Mouse (Mus musculus): ENCODE data around the gene Bglap. TPM values are rescaled to one million over a fixed set of nuclear protein-coding genes. Genes with fewer than 3 reads are reported as not detected.
"Not testable (repeated sequence)": the region's sequence is repeated elsewhere in the genome, so short reads cannot be mapped to it uniquely, and the experiment has no call there.

Gene Bglap
- total RNA-seq (2021) = 1 to 10 TPM in 1 of 2 experiments, not detected in 1; 2.7 TPM
- long read RNA-seq = 0 reads

DNA sequence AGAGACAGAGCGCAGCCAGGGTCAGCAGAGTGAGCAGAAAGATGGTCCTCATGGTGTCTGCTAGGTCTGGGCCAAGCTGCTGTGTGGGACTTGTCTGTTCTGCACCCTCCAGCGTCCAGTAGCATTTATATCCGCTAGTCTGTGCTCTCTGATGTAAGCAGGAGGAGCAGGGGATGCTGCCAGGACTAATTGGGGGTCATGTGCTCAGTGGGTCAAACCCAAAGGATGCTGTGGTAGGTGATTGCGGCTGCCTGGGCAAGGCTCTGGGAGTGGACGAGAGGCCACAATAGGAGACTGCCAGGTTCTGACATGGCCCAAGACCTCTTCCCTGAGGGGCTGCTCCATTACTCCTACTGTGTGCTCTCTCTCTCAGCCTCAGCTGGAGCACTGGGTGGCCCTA is at the start of gene Bglap:
Bglap (minus strand) TSS at position 101 of the 400 bp plus-strand sequence.
- no peak for DNase-seq (ENCODE audit: low spot score in 2 of 2)

DNA sequence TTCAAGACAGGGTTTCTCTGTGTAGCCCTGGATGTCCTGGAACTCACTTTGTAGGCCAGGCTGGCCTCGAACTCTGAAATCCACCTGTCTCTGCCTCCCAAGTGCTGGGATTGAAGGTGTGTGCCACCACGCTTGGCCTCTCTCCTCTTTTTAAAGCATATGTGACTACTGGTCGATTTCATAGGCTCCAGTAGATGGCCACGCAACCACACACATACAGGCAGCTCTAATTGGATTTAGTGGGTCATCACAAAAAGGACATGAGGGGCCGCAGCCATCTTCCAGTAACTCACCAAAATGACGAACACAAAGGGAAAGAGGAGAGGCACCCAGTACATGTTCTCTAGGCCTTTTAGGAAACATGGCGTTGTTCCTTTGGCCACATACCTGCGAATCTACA is 44.4 kb upstream of the Bglap start:
- not testable (repeated sequence) for DNase-seq (ENCODE audit: low spot score in 2 of 2)

DNA sequence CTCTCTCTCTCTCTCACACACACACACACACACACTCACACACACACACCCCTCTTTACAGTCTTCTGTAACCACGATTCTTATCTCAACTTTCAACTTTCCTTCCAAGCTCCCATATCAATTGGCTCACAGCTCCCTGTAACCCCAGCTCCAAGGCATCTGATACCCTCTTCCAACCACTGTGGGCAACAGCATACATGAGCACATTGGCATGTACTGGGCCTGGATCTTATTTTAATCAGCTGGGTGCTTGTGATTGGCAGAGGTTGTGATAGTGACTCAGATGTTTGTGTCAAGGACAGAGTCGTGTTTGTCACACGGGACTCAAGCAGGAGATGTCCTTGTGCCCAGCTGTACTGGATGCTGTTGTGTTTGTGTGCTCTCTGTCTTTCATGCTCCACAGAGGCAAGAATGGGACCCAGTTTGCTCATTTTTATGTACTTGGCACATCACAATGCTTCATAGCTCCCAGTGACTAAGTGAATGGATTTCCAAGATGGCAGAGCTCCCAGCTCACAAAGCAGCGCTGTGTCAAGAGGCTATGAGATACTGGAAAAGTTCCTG is 43.2 kb upstream of the Bglap start:
- DNase-seq (ENCODE audit: low spot score in 2 of 2) = no peak

DNA sequence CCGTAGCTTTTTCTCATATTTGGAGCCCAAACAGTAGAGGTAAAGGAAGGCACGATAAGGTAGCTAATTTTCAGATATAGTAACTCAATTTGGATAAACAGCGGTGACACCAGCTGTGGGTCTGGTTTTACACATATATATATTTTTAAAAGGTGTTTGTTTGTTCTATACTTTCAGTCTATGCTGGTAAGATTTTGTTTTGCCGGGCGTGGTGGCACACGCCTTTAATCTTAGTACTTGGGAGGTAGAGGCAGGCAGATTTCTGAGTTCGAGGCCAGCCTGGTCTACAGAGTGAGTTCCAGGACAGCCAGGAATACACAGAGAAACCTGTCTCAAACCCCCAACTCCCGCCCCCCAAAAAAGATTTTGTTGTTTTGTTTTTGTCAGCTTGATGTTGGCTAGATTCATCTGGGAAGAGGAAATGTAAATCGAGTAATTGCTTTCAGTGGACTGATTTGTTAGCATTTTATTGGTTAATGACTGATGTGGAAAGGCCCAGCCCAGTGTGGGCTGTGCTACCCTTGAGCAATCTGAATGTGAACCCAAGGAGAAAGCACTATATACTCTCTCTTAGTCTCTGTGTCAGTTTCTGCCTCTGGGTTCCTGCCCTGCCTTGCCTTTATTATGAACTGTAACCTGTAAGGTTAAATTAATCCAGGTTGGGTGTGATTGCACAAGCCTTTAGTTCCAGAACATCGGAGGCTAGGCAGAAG is 41.6 kb upstream of the Bglap start:
- no peak for DNase-seq (ENCODE audit: low spot score in 2 of 2)

DNA sequence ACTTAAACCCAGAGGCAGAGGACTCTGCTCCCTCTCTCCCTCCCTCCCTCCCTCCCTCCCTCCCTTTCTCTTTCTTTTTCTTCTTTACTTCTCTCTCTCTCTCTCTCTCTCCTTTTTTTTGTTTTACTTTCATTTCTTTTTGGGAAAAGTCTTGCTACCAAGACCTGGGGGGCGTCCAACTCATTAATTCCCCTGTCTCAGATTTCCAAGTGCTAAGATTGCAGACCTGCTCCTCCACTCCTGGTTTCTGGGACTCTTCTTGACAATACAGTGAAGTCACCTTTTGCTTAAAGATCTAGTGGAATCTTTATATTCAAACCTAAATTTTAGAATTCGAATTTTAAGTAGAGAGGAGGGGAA is 41.0 kb upstream of the Bglap start:
- DNase-seq (ENCODE audit: low spot score in 2 of 2) = no peak

DNA sequence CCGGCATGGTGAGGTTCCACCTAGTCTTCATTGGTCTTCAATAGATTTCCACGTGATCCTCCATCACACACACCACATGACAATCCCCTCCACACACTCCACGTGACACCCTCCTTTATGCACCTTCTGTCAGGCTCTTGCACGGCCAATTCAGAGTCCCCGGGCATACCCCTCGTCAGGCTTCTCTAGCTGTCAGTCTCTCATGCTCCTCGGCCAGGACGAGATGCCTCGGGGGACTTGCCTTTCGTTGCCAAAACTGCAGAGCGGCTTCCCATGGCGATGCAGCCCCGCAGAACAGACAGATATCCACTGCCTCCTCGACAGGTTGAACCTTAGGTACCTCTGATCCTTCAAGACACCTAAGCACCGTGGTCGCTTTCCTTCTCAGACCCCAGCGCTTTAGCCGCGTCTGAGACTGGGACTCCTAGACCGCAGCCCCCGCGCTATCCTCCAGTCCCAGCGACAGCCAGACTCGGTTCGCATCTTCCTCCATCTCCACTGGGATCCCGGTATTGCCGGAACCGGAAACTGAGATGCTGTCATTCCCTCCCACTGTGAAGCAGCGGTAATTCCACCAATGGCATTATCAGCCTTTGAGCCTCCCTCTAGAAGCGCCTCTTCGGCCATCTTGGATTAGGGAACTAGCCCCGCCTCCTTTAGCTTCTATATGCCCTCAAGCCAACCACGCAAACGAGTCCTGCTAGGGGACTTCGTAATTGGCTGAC is 40.5 kb upstream of the Bglap start, which contains the start of gene Slc25a44:
Slc25a44 (minus strand) TSS at position 535 of the 725 bp plus-strand sequence.
- peak; percentile 91 to 93 for DNase-seq (ENCODE audit: low spot score in 2 of 2)

DNA sequence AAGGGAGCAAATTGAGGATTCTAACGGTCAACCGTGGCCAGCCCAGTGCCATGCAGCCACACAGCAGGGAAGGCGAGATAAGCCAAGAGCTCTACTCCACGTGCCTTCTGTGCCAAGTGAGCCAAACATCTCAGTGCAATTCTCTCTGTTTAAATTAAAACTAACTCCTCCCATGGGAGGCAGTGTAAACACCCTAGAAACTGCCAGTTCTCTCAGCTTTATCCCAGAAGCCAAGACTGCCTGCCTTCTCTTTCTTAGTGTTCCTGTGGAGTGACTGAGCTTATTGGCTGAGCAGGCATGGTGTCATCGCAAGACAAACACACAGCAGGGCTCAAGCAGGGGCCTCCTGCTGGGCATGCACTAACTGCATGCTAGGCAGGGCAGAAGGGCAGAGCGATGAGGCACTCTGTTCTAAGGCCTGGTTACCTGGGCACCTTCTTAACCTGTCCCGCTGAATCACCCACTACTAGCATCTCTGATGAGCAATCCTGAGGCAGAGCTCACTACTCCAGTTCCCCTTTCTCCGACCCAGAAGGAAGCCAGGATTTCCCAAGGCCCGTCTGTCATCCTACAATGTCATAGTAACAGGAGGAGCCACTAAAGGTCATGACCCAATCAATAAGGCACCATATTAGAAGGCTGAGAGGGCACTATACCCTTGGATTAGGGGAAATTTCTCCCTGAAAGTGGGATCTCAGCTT is 37.9 kb upstream of the Bglap start:
- no peak for DNase-seq (ENCODE audit: low spot score in 2 of 2)

DNA sequence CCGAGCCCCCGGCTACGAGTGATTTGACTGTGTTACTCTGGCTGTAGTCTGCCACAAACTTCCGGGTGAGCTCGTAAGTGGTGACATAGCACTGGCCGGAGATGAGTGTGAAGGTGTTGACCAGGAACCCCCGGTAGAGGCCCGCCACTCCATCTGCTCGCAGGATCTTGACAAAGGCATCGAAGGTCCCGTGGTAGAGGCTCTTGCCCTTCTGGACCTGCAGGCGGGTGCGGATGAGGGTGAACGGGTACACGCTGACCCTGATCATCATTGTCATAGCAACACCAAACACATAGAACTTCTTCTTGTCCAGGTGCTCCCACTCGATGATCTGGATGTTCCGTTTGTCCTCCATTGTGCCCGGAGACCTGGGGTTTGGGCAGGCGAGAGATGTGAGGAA is 36.5 kb upstream of the Bglap start:
- DNase-seq (ENCODE audit: low spot score in 2 of 2) = no peak

DNA sequence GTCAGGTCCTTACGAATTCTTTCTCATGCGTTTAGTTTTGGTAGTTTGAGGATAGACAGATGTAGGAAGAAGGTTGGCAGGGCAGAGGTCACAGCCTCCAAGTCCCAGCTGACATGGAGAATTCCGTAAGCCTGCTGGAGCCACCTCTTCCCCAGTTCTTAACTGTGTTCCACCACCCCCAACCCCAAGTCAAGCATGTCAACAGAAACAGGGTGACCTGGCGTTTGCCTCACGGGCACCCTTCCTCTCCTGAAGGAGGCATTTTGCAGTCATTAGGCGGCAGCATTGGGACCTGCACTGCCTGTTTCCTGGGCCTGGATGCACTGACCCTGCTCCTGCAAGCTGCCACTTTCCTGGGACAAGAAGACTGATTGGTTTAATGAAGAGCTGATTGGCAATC is 33.8 kb upstream of the Bglap start:
- DNase-seq (ENCODE audit: low spot score in 2 of 2) = no peak

DNA sequence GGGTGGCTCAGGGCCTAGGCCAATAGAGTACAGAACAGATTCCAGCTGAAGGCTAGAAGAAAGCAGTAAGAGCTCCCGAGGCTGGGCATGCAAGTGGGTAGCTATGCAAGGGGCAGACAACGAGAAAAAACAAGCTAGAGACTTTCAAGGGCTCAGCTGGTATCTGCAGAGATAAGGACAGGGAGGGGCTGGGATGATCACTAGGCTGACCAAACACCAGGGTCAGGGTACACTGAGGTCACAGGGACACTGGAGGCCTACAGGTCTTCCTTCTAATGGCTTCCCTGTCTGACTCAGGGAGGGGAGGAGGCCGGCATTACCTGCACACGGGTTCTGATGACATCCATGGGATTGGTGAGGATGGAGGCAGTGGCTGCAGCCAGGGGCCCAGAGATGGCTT is 31.4 kb upstream of the Bglap start:
- DNase-seq (ENCODE audit: low spot score in 2 of 2) = no peak

DNA sequence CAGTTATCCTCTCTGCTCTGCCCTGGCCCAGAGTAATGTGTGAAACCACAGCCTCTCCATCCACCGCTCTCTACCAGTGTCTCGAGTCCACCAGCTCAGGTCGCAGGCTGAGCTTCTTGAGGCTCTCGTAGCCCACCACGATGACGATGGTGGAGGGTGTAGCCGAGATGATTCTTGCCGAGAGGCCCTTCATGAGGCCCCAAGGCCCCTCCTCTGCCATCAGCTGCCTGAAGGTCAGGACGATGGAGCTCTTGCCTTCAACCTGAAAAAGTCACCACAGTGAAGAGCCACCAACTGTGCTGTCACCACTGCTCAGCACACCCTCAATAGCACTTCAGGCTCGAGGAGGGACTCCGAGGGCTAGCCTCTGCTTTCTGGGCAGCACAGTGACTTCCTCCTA is 28.4 kb upstream of the Bglap start:
- DNase-seq (ENCODE audit: low spot score in 2 of 2) = no peak

DNA sequence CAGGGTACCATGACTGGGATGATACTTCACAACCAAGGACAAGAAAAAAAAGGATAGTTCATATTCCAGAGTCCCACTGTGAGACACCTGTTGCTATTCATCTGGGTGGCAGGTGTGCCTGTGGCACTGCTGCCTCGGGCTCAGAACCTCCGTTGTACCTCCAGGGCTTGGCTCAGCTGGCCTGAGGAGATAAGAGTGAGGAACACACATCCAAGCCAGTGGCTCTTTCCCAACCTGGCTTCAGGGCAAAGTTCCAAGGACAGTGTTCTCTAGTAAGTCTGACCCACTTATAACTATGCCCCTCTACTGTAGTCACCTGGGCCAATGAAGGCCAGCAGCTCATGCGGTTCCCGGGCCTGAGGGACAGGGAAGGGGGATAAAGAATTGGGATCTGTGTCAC is 27.4 kb upstream of the Bglap start:
- no peak for DNase-seq (ENCODE audit: low spot score in 2 of 2)

DNA sequence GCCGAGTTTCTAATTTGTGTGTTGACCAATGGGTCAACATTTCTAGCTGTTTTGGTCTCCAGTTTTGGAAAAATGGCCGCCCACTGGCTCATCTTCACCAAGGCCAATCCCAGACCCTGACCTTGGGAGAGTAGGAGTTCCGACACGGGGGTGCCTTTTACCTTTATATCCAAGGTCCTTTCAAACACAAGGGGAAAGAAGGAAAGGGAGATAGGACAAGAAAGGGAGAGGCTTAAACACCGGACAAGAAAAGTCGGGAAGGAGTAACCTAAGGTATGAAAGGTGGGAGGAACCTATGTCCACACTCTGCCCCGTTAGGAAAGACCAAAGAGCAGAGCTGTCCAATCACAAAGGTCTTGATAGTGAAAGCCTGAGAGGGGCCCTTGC is 26.4 kb upstream of the Bglap start:
- DNase-seq (ENCODE audit: low spot score in 2 of 2) = peak in 1 of 2 experiments; percentile 29

DNA sequence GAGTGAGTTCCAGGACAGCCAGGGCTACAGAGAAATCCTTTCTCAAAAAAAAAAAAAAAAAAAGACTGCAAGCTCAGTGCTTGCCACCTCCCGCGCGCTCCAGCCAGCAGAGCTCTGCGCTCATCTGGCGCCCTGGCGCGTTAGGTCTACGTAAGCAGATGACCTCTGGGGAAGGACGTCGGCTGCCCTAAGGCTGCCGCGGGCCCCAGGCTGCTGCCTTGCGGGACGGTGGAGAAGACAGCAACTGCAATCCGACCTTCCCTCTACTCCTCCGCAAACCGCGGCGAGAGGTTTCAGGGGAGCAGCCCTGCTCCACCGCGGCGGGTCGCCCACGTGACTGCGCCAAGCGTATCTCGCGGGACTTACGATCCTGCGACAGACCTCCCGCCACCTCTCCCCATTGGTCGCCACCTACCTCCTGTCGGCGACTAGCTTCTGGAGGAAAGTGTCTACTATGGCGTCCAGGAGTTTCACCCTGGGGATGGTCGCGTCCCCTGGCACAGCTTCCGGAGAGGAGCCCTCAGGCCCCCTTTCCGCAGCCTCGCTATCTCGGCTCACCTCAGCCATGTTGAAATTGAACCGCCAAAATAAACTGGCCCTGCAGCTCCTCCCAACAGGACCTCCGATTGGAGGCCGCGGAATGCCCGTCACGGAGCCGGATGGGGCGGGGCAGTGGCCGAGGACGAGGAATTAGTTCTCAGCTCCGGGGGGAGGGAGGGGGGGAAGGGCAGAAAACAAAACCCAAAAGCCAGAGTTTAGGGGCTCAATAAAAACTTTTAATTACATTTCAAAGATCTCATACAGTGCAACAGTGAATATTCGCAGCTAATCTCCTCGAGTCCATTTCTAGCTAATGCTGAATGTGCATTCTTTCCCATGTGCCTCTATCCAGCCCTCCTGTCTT is 25.7 kb upstream of the Bglap start, which contains the start of gene Pmf1:
Pmf1 (minus strand) TSS at position 591 of the 904 bp plus-strand sequence.
- DNase-seq (ENCODE audit: low spot score in 2 of 2) = peak; percentile 90 to 91

DNA sequence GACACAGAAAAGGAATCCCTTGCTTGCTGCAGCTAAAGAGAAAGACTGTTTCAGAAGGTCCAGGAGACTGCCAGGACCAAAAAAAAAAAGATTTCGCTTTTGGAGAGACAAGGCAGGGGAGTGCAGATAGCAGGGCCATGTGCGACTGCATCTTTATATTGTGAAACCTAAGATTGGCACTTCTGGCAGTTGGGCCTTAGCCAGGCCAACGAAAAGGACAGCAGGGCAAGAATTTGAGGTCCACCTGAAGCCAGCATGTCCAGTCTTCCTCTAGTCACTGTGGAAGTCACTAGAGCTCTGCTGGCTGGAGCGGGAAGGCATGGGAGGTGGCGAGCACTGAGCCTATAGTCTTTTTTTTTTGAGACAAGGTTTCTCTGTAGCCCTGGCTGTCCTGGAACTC is 24.7 kb upstream of the Bglap start:
- DNase-seq (ENCODE audit: low spot score in 2 of 2) = no peak

DNA sequence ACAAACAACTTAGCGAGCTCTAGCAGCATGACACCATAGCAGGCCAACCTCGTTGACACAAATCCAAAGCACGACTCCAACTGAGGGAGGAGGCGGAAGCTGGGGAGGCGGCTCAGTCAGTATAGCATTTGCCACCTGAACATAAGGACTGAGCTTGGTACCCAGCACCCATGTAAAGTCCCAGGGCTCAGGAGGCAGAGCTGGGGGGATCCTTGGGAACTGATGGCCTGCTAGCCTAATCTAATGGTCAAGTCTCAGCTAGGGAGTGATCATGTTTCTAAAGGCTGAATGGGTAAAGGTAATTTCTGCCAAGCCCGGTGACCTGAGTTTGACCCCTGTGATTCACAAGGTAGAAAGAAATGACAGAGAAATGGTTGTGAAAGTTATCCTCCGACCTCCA is 23.3 kb upstream of the Bglap start:
- no peak for DNase-seq (ENCODE audit: low spot score in 2 of 2)

DNA sequence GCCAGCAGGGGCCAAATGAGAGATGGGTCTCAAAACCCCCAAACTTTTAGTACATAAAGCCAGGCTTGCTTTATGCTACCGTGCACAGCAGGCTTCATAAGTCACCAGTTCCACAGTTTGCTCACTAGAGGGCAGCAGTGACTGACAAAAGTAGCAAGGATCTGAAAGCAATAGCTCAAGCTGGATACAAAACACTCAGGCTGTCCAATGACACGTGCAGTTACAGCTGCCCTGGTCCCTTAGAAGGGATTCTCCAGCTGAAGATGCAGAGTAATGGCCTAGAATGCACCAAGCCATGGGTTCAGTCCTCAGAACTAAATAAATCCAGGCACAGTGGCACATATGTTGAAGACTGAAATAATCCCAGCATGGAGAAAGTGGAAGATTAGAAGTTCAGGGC is 22.8 kb upstream of the Bglap start:
- DNase-seq (ENCODE audit: low spot score in 2 of 2) = peak; percentile 63 to 68

DNA sequence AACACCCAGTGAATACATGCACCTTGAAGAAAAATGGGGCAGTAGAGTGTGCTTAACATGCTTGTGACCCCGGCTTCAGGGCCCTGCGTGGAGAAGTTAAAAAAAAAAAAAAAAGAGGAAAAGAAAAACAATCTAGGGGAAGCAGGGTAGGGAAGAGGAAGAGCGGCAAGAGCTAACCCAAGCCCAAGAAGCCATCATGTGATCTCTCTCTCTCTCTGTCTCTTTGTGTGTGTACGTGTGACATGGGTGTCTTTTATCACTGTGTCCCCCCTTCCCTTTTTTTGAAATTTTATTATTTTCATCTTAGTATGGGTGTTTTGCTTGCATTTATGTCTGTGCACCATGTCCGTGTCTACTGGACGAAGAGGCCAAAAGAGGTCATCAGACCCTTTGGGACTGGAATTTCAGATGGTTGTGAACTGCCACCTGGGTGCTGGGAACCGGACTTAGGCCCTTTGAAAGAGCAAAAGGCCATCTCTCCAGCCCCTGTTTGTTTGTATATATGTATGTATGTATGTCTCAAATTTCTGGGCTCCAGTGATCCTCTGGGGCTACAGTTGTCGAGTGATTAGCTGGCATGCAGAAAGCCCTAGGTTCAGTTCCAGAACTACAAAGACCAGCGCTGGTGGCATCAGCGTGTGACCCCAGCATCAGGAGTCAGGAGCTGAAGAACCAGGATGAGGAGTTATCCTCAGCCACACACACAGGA is 19.4 kb upstream of the Bglap start:
- no peak for DNase-seq (ENCODE audit: low spot score in 2 of 2)

DNA sequence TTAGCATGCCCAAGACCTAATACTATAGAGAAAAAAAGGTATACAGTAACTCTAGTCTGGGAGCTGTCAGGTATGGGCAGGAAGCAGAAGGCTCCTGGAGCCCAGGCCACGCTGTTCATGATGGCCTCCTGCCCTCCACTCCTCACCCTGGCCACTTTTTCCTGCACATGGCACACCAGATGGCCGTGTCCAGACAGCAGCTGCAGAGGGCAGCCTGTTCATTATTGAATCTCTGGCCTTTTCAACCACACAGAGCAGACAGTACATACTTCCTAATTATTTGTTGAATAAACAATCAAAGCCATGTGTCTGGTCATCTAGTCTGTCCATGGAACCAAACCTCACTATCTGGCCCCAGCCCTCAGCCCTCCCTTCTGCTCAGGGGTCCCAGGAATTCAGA is 14.4 kb upstream of the Bglap start:
- no peak for DNase-seq (ENCODE audit: low spot score in 2 of 2)

DNA sequence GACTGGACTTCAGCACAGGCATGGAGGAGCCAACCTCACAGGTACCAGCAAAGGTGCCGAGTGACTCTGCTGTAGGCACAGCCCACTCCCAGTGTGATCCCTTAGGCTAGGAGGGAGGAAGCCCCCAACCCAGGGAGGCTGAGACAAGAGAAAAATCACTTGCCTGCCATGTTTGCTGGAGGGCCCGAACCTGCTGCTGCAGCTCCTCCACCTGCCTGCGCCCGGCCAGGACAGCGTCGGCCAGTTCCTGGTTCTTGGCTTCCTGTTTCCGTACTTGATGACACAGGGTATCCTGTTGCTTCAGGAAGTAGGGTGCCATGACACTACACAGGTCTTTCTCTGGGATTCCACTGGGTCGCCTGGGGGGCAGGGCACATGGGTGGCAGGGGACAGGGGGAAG is 11.5 kb upstream of the Bglap start:
- DNase-seq (ENCODE audit: low spot score in 2 of 2) = no peak

All from layer of hippocampus, postnatal 10 days (tissue).